Mouse (Mus musculus) heart, embryonic 11.5 days (tissue): ENCODE data around the gene Zbtb22. TPM values are rescaled to one million over a fixed set of nuclear protein-coding genes. Genes with fewer than 3 reads are reported as not detected.

Source experiments
- ATAC-seq: fragments of 200-750 bp; cut with Nextera tagmentation; replicated peaks from 2 replicates; pipeline ENCODE4 v1.8.0; 2017; ENCODE audit warnings: moderate library complexity; ENCODE audit not compliant: insufficient number of reproducible peaks, low FRiP score, low TSS enrichment
- H3K27ac ChIP-seq: fragments of 300-500 bp; sonication (generic); 2 replicates; pipeline ENCODE4 v1.5.1; 2014; ENCODE audit warnings: mild to moderate bottlenecking, low read depth, low read length
- H3K27me3 ChIP-seq: fragments of 300-500 bp; sonication (generic); 2 replicates; pipeline ENCODE4 v1.6.1; 2014; ENCODE audit warnings: mild to moderate bottlenecking, low read length, mixed read lengths; ENCODE audit not compliant: control insufficient read depth, insufficient read depth
- H3K36me3 ChIP-seq: fragments of 300-500 bp; sonication (generic); 2 replicates; pipeline ENCODE4 v1.6.1; 2014; ENCODE audit warnings: mild to moderate bottlenecking, low read length, moderate library complexity, mixed read lengths; ENCODE audit not compliant: control insufficient read depth, insufficient read depth
- H3K4me1 ChIP-seq: fragments of 300-500 bp; sonication (generic); 2 replicates; pipeline ENCODE4 v1.6.1; 2014; ENCODE audit warnings: low read length; ENCODE audit not compliant: control insufficient read depth, insufficient read depth
- H3K4me2 ChIP-seq: fragments of 300-500 bp; sonication (generic); 2 replicates; pipeline ENCODE4 v1.6.1; 2014; ENCODE audit warnings: mild to moderate bottlenecking, moderate library complexity
- H3K4me3 ChIP-seq: fragments of 300-500 bp; sonication (generic); 2 replicates; pipeline ENCODE4 v1.5.1; 2014; ENCODE audit warnings: low read depth, low read length
- H3K9ac ChIP-seq: fragments of 300-500 bp; sonication (generic); 2 replicates; pipeline ENCODE4 v1.6.1; 2014; ENCODE audit warnings: mild to moderate bottlenecking, low read depth, low read length, moderate library complexity
- H3K9me3 ChIP-seq: fragments of 300-500 bp; sonication (generic); replicated peaks from 2 replicates; pipeline ENCODE4 v1.6.1; 2016; ENCODE audit warnings: low read length; ENCODE audit not compliant: control insufficient read depth
- WGBS: fragments of 180-500 bp; shearing (Covaris S2); extraction: QIAGEN DNeasy Blood & Tissue Kit; methylation state at CpG from one replicate; pipeline ENCODE4 v1.1.7; 2014; ENCODE audit not compliant: insufficient replicate concordance; 5-methylcytosine and 5-hydroxymethylcytosine counted together
- polyA plus RNA-seq: library from polyadenylated mRNA; unstranded; fragments of >200 nt; fragmentation: Nextera tagmentation; extraction: Ambion mirVana; gene quantifications from 2 replicates; pipeline ENCODE4 v1.2.1, GENCODE M21; 2014

Zbtb22 gene
- polyA plus RNA-seq, 1 experiment from 2014 or later: 7.8 TPM

GRCm38 (mm10) chr17:33909077-33909868, 6.4 kb upstream of the Zbtb22 start, which contains the start of gene Daxx:
Daxx (plus strand) TSS chr17:33909414.
- peaks cover 10% of the 10 kb centered on the region for H3K4me1 ChIP-seq
- ATAC-seq: peak; percentile 94
- peak within 1 kb of the TSS; percentile 78 for H3K4me3 ChIP-seq
- H3K9ac ChIP-seq: peak within 1 kb of the TSS; percentile 83
- no peaks in the 10 kb centered on the region for H3K9me3 ChIP-seq
- WGBS: under 1% methylated on average over 65 of the region's 68 CpGs
- H3K27me3 ChIP-seq: no peaks in the 10 kb centered on the region
- H3K4me2 ChIP-seq: peak within 1 kb of the TSS; percentile 99
- H3K27ac ChIP-seq: peak within 1 kb of the TSS; percentile 84
- peaks cover 28% of the 10 kb centered on the region for H3K36me3 ChIP-seq

DNA sequence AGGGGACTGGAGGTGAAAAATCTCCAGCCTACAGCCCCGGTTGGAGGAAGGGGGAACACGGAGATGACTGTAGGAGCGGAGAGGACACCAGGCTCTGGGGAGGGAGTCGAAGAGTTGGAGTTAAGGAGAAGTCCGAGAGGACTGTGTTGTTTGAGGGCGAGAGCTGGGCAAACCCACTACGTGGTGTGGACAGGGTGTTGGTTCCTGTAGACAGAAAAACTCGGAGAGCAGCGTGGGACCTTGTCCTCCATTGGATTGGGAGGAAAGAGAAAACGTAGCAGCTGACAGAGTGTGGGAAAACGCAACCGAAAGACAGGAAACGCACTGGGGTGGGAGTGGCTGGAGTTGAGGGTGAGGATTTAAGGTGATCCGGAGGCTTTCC, 5.8 kb upstream of the Zbtb22 start:
- H3K9ac ChIP-seq: peak overlapping the region; percentile 83
- H3K27me3 ChIP-seq: no peaks in the 10 kb centered on the region
- peak overlapping the region; percentile 83 for H3K27ac ChIP-seq
- H3K36me3 ChIP-seq: peaks cover 31% of the 10 kb centered on the region
- H3K4me1 ChIP-seq: peaks cover 11% of the 10 kb centered on the region
- H3K4me2 ChIP-seq: peak overlapping the region; percentile 99
- peak; percentile 4; the same call in 1 of the 2 replicates for ATAC-seq
- H3K4me3 ChIP-seq: peak overlapping the region; percentile 78
- under 1% methylated on average over 14 of the region's 14 CpGs for WGBS
- H3K9me3 ChIP-seq: no peaks in the 10 kb centered on the region

DNA sequence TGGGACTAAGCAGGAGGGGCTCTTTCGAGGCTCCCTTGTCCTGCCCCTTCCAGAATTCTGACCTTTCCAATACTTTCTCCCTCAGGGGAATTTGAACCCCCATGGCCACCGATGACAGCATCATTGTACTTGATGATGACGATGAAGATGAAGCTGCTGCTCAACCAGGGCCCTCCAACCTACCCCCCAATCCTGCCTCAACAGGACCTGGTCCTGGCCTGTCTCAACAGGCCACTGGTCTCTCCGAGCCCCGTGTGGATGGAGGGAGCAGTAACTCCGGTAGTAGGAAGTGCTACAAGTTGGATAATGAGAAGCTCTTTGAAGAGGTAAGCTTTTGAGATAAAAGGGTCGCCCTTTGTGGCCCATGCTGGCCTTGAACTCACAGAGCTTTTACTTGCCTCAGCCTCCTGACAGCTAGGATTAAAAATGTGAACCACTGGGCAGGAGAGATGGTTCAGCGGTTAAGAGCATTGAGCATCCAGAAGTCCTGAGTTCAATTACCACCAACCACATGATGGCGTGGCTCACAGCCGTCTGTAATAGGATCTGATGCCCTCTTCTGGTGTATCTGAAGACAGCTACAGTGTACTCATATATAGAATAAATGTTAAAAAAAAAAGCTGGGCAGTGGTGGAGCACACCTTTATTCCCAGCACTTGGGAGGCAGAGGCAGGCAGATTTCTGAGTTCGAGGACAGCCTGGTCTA, 5.2 kb upstream of the Zbtb22 start:
- no peaks in the 10 kb centered on the region for H3K9me3 ChIP-seq
- H3K9ac ChIP-seq: peak overlapping the region; percentile 83
- H3K4me3 ChIP-seq: peak overlapping the region; percentile 78
- peaks cover 31% of the 10 kb centered on the region for H3K36me3 ChIP-seq
- ATAC-seq: no peak
- 48% methylated on average over 11 of the region's 11 CpGs for WGBS
- peaks cover 15% of the 10 kb centered on the region for H3K4me1 ChIP-seq
- H3K27me3 ChIP-seq: no peaks in the 10 kb centered on the region
- peak overlapping the region; percentile 83; the same call in 1 of the 2 replicates for H3K27ac ChIP-seq
- peak overlapping the region; percentile 99 for H3K4me2 ChIP-seq

DNA sequence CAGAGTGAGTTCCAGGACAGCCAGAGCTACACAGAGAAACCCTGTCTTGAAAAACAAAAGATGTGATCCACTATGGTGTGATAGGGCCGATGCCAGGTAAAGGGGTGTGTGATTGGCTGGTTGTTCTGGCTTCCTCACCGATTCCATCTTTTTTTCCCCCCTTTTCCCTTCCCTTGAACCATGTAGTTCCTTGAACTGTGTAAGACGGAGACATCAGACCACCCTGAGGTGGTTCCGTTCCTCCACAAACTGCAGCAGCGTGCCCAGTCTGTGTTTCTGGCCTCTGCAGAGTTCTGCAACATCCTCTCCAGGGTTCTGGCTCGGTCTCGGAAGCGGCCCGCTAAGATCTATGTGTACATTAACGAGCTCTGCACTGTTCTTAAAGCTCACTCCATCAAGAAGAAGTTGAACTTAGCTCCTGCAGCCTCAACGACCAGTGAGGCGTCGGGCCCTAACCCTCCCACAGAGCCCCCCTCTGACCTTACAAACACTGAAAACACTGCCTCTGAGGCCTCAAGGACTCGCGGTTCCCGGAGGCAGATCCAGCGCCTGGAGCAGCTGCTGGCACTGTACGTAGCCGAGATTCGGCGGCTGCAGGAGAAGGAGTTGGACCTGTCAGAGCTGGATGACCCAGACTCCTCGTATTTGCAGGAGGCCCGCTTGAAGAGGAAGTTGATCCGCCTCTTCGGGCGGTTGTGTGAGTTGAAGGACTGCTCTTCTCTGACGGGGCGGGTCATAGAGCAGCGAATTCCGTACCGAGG, 4.5 kb upstream of the Zbtb22 start:
- ATAC-seq: no peak
- Histone ChIP-seq H3K27me3 (no peaks in the 10 kb centered on the region), H3K9ac (no peak overlapping the region), H3K4me2 (no peak overlapping the region), H3K27ac (no peak overlapping the region), H3K4me1 (peaks cover 15% of the 10 kb centered on the region), H3K4me3 (no peak overlapping the region; the same call in 1 of the 2 replicates), H3K9me3 (no peaks in the 10 kb centered on the region), H3K36me3 (peaks cover 31% of the 10 kb centered on the region)
- 93% methylated on average over 31 of the region's 31 CpGs for WGBS

- Histone ChIP-seq H3K9me3 (no peaks in the 10 kb centered on the region), H3K4me3 (no peak overlapping the region; the same call in 1 of the 2 replicates), H3K36me3 (peaks cover 31% of the 10 kb centered on the region), H3K4me2 (no peak overlapping the region), H3K4me1 (peaks cover 17% of the 10 kb centered on the region), H3K9ac (no peak overlapping the region), H3K27me3 (no peaks in the 10 kb centered on the region), H3K27ac (no peak overlapping the region)
- no peak for ATAC-seq
- 89% methylated on average over 28 of the region's 28 CpGs for WGBS
Measured at GRCm38 (mm10) chr17:33911813-33912414, 3.8 kb upstream of the Zbtb22 start.

DNA sequence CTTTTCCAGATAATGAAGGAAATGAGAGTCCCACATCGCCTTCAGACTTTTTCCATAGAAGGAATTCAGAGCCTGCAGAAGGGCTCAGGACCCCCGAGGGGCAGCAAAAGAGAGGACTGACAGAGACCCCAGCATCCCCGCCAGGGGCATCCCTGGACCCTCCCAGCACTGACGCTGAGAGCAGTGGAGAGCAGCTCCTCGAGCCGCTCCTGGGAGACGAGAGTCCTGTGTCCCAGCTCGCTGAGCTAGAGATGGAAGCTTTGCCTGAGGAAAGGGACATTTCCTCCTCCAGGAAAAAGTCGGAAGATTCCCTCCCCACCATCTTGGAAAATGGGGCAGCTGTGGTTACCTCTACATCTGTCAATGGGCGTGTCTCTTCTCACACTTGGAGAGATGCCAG, 2.4 kb upstream of the Zbtb22 start:
- WGBS: 87% methylated on average over 10 of the region's 10 CpGs
- Histone ChIP-seq H3K9me3 (no peaks in the 10 kb centered on the region), H3K4me2 (no peak overlapping the region), H3K9ac (no peak overlapping the region), H3K27me3 (peaks cover 3% of the 10 kb centered on the region; the same call in 1 of the 2 replicates), H3K36me3 (peaks cover 31% of the 10 kb centered on the region), H3K27ac (no peak overlapping the region), H3K4me3 (no peak overlapping the region), H3K4me1 (peaks cover 22% of the 10 kb centered on the region)
- no peak for ATAC-seq

- 94% methylated on average over 8 of the region's 8 CpGs for WGBS
- H3K36me3 ChIP-seq: peaks cover 31% of the 10 kb centered on the region
- H3K9ac ChIP-seq: no peak overlapping the region
- no peak overlapping the region for H3K4me3 ChIP-seq
- H3K9me3 ChIP-seq: no peaks in the 10 kb centered on the region
- no peak for ATAC-seq
- no peak overlapping the region for H3K4me2 ChIP-seq
- peaks cover 3% of the 10 kb centered on the region; the same call in 1 of the 2 replicates for H3K27me3 ChIP-seq
- H3K27ac ChIP-seq: peak overlapping the region; percentile 0; the same call in 1 of the 2 replicates
- peaks cover 24% of the 10 kb centered on the region for H3K4me1 ChIP-seq
Measured at GRCm38 (mm10) chr17:33913905-33914304, 1.8 kb upstream of the Zbtb22 start.

DNA sequence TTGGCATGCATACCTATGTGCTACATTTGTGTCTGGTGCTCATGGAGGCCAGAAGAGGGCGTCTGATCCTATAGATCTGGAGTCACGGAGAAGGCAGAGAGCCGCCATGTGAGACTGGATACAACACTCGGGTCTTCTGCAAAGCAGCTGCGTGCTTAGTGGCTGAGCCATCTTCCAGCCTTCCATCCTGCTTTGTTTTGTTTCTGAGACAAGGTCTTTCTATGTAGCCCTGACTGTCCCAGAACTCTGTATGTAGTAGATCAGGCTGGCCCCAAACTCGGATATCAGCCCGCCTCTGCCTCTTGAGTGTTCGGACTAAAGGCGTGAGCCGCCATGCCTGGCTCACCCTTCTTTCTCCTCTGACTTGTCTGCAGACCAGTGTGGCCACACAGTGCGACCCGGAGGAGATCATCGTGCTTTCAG, 724 bp upstream of the Zbtb22 start:
- peaks cover 3% of the 10 kb centered on the region; the same call in 1 of the 2 replicates for H3K27me3 ChIP-seq
- H3K36me3 ChIP-seq: peaks cover 31% of the 10 kb centered on the region
- H3K27ac ChIP-seq: 0 out of 2 replicates have a peak overlapping the region, but pooled peaks have one; percentile 86
- H3K4me3 ChIP-seq: peak overlapping the region; percentile 66
- peak overlapping the region; percentile 70 for H3K4me2 ChIP-seq
- no peak overlapping the region for H3K9ac ChIP-seq
- H3K9me3 ChIP-seq: no peaks in the 10 kb centered on the region
- H3K4me1 ChIP-seq: peaks cover 26% of the 10 kb centered on the region
- 73% methylated on average over 13 of the region's 13 CpGs for WGBS
- no peak for ATAC-seq
